Mouse (Mus musculus): ENCODE results near the gene Adora1.
A peak's percentile ranks its signal among the peaks of the same experiment; 100 is the strongest.

The Adora1 gene

GRCm38 (mm10) chr1:134215751-134216628, 19.2 kb downstream of the Adora1 start:
- DNase-seq (ENCODE audit: low spot score in 2 of 2), result no peak

GRCm38 (mm10) chr1:134215059-134215458, 20.2 kb downstream of the Adora1 start:
- DNase-seq (ENCODE audit: low spot score in 2 of 2), result no peak

- DNase-seq (ENCODE audit: low spot score in 2 of 2), result no peak
Measured at GRCm38 (mm10) chr1:134213405-134213804, 21.8 kb downstream of the Adora1 start.

DNA sequence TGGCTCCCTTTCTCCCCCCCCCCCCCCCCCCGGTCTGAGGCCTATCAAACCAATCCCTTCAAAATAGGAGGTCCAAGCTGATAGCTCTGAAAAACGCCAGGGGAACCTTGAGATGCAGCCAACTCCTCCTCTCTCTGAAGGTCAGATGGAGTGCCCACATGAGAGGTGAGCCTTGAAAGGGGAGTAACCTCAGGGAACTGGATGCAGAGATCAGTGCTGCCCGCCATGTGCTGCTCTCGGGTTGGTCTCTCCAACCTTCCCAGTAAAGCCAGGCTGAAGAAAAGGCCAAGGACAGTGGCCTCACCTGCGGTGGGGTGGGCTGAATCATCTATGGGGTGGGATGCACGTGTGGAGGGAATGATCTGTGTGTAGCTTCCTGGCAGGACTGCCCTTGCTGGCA, 22.9 kb downstream of the Adora1 start:
- DNase-seq (ENCODE audit: low spot score in 2 of 2), result no peak

- DNase-seq (ENCODE audit: low spot score in 2 of 2), result no peak
Measured at GRCm38 (mm10) chr1:134211631-134212030, 23.6 kb downstream of the Adora1 start.

DNA sequence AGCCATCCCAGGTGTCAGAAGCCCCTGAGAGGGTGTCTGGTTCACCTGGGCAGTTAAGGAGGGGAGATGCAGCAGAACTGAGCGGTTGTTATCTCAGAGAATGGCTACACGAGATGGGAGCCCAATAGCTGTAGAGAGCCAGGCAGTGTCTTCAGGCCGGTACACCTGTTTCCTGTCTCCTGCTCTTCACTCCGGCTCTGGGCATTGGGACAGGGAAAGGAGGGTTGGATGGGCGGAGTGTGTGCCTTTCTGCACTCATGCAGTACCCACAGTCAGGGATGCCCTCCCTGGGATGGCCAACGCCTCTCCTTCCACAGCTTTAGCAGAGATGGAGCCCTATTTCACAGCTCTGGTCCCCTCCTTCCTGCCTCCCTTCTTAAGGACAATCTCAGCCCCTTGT, 24.2 kb downstream of the Adora1 start:
- no peak for DNase-seq (ENCODE audit: low spot score in 2 of 2)

GRCm38 (mm10) chr1:134210179-134210755, 25.0 kb downstream of the Adora1 start:
- no peak for DNase-seq (ENCODE audit: low spot score in 2 of 2)

DNA sequence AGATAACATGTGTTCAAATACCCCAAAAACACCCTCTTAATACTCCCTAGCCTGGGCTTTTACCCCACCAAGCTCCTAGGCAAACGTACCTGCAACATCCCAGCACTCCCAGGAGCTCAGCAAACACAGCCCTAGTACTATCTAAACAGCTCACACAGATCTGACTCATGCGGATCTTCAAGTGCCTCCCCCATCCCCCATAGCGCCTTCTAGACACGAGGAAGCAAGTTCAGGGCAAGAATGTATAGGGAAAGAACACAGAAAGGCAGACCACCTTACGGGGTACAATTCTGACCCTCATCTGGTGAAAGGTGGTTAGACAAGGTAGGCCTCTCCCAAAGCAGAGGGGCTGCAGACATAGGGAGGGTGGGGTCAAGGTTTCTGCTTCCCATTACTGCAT, 29.1 kb downstream of the Adora1 start:
- no peak for DNase-seq (ENCODE audit: low spot score in 2 of 2)

- no peak for DNase-seq (ENCODE audit: low spot score in 2 of 2)
Measured at GRCm38 (mm10) chr1:134205296-134206018, 29.8 kb downstream of the Adora1 start.

GRCm38 (mm10) chr1:134204230-134204629, 31.0 kb downstream of the Adora1 start:
- no peak for DNase-seq (ENCODE audit: low spot score in 2 of 2)

DNA sequence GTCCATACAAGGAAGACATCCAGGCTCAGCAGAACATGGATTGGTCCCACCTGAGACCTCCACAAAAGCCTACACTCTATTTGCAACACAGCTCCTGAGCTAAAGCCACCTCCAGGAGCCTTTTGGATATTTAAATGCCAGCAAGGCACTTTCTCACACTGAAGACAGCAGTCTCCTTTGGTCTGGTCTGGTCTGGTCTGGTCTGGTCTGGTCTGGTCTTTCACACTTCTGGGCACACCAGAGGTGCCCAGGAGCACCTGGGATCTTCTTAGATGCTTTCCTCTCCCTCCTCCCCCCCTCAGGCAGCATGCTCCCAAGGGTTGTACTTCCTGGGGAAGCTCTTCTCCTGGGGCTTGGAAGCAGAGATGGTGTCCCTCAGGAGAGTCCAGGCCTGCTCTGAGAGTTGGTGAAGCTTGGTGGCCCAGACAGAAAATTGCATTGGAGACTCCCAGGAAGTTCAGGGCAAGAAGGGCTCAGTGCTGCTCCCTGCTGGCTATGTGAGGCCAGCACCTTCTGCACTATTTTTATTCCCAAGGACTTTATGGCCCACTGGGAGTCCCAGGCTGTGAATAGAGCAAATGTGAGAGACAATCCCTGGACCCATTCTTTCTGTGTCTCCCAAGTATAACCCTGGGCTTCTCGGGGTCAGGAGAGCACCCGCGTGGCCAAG, 33.3 kb downstream of the Adora1 start:
- no peak for DNase-seq (ENCODE audit: low spot score in 2 of 2)

- DNase-seq (ENCODE audit: low spot score in 2 of 2), result no peak
Measured at GRCm38 (mm10) chr1:134200998-134201686, 34.1 kb downstream of the Adora1 start.

- DNase-seq (ENCODE audit: low spot score in 2 of 2), result no peak
Measured at GRCm38 (mm10) chr1:134200481-134200880, 34.8 kb downstream of the Adora1 start.

DNA sequence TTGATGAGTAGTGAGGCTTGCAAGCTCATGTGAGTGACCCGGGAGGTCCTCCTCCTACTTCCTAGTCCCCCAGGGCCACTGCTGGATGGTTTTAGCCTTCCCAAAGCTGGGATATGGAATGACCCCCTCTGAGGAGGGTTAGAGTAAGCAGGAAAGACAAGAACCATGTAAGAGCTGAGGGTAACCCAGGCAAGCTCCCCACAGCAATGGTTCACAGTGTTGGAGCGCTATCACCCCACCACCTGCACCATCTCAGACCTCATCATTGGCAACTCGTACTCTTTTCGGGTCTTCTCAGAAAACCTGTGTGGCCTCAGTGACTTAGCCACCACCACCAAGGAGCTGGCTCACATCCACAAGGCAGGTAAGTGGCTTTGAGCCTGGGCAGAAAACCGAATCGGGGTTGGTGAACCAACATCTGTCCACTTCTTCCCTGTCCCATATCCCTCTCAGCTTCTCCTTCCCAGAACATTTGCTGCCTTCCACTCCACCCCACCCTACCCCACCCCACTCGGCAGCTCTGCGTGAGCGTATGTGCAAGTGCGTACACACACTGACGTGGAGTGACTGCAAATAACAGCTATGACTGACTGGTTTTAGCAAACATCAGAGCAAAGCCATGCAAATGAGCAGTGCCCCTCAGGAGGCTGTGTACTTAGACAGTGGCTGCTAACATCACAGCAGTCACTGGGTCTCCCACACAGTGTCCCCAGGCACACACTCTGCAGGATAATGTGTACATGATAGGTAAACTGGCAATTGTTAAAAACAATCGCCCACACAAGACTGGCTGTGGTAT, 36.8 kb downstream of the Adora1 start:
- no peak for DNase-seq (ENCODE audit: low spot score in 2 of 2)

GRCm38 (mm10) chr1:134197325-134197982, 37.8 kb downstream of the Adora1 start:
- no peak for DNase-seq (ENCODE audit: low spot score in 2 of 2)

DNA sequence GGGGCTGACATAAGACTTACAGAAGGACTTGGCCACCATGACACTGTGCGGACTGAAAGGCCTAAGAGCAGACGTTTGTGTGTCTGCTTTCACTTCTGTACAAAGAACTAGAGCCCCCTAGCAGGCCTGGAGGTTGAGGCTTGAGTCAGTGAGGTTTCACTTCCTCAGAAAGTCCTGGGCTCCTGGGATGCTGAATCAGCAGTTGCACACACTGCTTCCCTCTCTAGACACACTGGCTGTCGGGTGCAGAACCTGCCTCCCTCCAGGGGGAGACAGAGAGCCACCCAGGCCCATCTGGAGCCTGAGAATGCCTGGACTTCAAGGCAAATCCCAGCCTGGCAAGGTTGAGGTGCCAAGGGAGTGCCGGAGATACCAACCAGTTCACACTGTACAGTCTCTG, 38.8 kb downstream of the Adora1 start:
- DNase-seq (ENCODE audit: low spot score in 2 of 2), result peak; percentile 46 to 68

GRCm38 (mm10) chr1:134195979-134196378, 39.3 kb downstream of the Adora1 start:
- DNase-seq (ENCODE audit: low spot score in 2 of 2), result no peak

DNA sequence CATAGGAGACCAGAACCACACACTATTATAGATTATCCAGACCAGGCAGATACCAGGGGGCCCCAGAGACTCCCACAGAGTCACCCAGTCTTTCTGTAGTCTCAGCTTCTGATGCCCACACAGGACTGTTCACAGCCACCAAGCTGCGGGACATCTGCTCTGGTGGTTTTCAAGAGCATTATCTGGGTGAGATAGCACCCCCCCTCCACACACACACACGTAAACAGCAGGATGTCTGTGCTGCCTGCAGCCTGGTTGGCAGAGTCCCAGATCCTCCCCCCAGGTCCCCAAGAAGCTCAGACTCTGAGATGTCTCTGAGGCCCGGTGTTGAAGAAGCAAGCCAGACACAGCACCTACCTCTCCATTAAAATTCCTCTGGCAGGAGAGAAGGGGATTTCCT, 39.7 kb downstream of the Adora1 start:
- no peak for DNase-seq (ENCODE audit: low spot score in 2 of 2)

GRCm38 (mm10) chr1:134195117-134195516, 40.1 kb downstream of the Adora1 start:
- DNase-seq (ENCODE audit: low spot score in 2 of 2), result no peak

All from spleen, postnatal 14 days (tissue).